Mouse (Mus musculus) B cell, adult 62 days (primary cell): Measurements from ENCODE around the gene Pou5f1. TPM values are rescaled to one million over a fixed set of nuclear protein-coding genes. Genes with fewer than 3 reads are reported as not detected.

Experiments
- total RNA-seq: library from RNA; stranded (reverse); gene quantifications from 4 replicates; pipeline ENCODE4 v1.2.4, GENCODE M21; 2023

Gene Pou5f1
- 0.81 to 0.86 TPM in 2 of 4 replicates, not detected in the others for total RNA-seq

GRCm38 (mm10) chr17:35505776-35506175 is at the start of gene Pou5f1:
Gene Pou5f1, plus strand, starts transcription at chr17:35506018.

GRCm38 (mm10) chr17:35469842-35470751 is 35.7 kb upstream of the Pou5f1 start, which contains the start of gene H2-Q10:
Gene H2-Q10, plus strand, starts transcription at chr17:35470089.

GRCm38 (mm10) chr17:35516652-35517500 is 11.1 kb downstream of the Pou5f1 start, which contains the start of the genes Tcf19 and Cchcr1:
Gene Tcf19, minus strand, starts transcription at chr17:35516824.
Gene Cchcr1, plus strand, starts transcription at chr17:35517100.

GRCm38 (mm10) chr17:35532901-35533300 is 27.1 kb downstream of the Pou5f1 start, which contains the start of gene Psors1c2:
Gene Psors1c2, plus strand, starts transcription at chr17:35533201.

GRCm38 (mm10) chr17:35551881-35552414 is 46.1 kb downstream of the Pou5f1 start, which contains the start of gene Cdsn:
Gene Cdsn, plus strand, starts transcription at chr17:35552128.

Other genes with a start within 250 kb of the Pou5f1 start
- 1,754 to 1,882 TPM (median 1,817 TPM) in 4 replicates for gene H2-D1, start 243.3 kb upstream of the Pou5f1 start, total RNA-seq
- 10.1 to 16.4 TPM (median 11.8 TPM) in 4 replicates for gene H2-Q1, start 185.6 kb upstream of the Pou5f1 start, total RNA-seq
- 6.5 to 10.8 TPM (median 9.4 TPM) in 4 replicates for gene H2-Q2, start 163.8 kb upstream of the Pou5f1 start, total RNA-seq
- 317 to 360 TPM (median 339 TPM) in 4 replicates for gene H2-Q4, start 126.4 kb upstream of the Pou5f1 start, total RNA-seq
- gene H2-Q6, start 81.2 kb upstream of the Pou5f1 start, total RNA-seq = 268 to 326 TPM (median 293 TPM) in 4 replicates
- gene H2-Q7, start 66.9 kb upstream of the Pou5f1 start, total RNA-seq = 159 to 187 TPM (median 166 TPM) in 4 replicates
- gene H2-Q10, start 35.9 kb upstream of the Pou5f1 start, total RNA-seq = 60.3 to 65.1 TPM (median 63.2 TPM) in 4 replicates
- 4.2 to 5.3 TPM (median 5.0 TPM) in 4 replicates for gene Tcf19, start 10.8 kb downstream of the Pou5f1 start, total RNA-seq
- 10.7 to 13.1 TPM (median 12.1 TPM) in 4 replicates for gene Cchcr1, start 11.1 kb downstream of the Pou5f1 start, total RNA-seq
- gene Psors1c2, start 27.2 kb downstream of the Pou5f1 start, total RNA-seq = not detected in 4 replicates
- not detected in 4 replicates for gene Cdsn, start 46.1 kb downstream of the Pou5f1 start, total RNA-seq
- not detected in 4 replicates for gene 2300002M23Rik, start 61.4 kb downstream of the Pou5f1 start, total RNA-seq
- not detected in 4 replicates for gene Sfta2, start 95.5 kb downstream of the Pou5f1 start, total RNA-seq
- gene Gm9573, start 120.6 kb downstream of the Pou5f1 start, total RNA-seq = not detected in 4 replicates
- gene Mucl3, start 137.7 kb downstream of the Pou5f1 start, total RNA-seq = not detected in 4 replicates
- gene Vars2, start 161.6 kb downstream of the Pou5f1 start, total RNA-seq = 37.0 to 55.6 TPM (median 43.5 TPM) in 4 replicates
- gene Gtf2h4, start 167.7 kb downstream of the Pou5f1 start, total RNA-seq = 15.9 to 21.1 TPM (median 19.1 TPM) in 4 replicates
- gene Ddr1, start 198.6 kb downstream of the Pou5f1 start, total RNA-seq = 0.16 to 0.39 TPM in 2 of 4 replicates, not detected in the others